Mouse (Mus musculus) liver (tissue): ENCODE measurements around the gene Rapgef1.

ENCODE experiments used
- DNase-seq: peaks from one replicate; pipeline ENCODE4 v3.0.0-alpha.2; 2020; ENCODE audit warnings: mixed read lengths

Gene Rapgef1

GRCm38 (mm10) chr2:29674087-29674486 lies 54.6 kb downstream of the Rapgef1 start:
- DNase-seq, result no peak

GRCm38 (mm10) chr2:29674545-29674944 lies 55.0 kb downstream of the Rapgef1 start:
- DNase-seq, result no peak

GRCm38 (mm10) chr2:29675846-29676245 lies 56.3 kb downstream of the Rapgef1 start:
- DNase-seq, result no peak

- DNase-seq, result no peak
Observed at GRCm38 (mm10) chr2:29676513-29676912, 57.0 kb downstream of the Rapgef1 start.

- peak; percentile 25 for DNase-seq
Observed at GRCm38 (mm10) chr2:29677842-29678241, 58.3 kb downstream of the Rapgef1 start.

GRCm38 (mm10) chr2:29678524-29678923 lies 59.0 kb downstream of the Rapgef1 start:
- no peak for DNase-seq

- DNase-seq, result no peak
Observed at GRCm38 (mm10) chr2:29679710-29680584, 60.4 kb downstream of the Rapgef1 start.

GRCm38 (mm10) chr2:29683261-29683999 lies 63.9 kb downstream of the Rapgef1 start:
- DNase-seq, result peak; percentile 69

- peak; percentile 50 for DNase-seq
Observed at GRCm38 (mm10) chr2:29684498-29684897, 65.0 kb downstream of the Rapgef1 start.

GRCm38 (mm10) chr2:29689014-29689413 lies 69.5 kb downstream of the Rapgef1 start:
- no peak for DNase-seq

GRCm38 (mm10) chr2:29689495-29689894 lies 70.0 kb downstream of the Rapgef1 start:
- DNase-seq, result no peak

- no peak for DNase-seq
Observed at GRCm38 (mm10) chr2:29691068-29691467, 71.5 kb downstream of the Rapgef1 start.

- no peak for DNase-seq
Observed at GRCm38 (mm10) chr2:29691507-29691906, 72.0 kb downstream of the Rapgef1 start.

- DNase-seq, result no peak
Observed at GRCm38 (mm10) chr2:29692192-29692591, 72.7 kb downstream of the Rapgef1 start.

- no peak for DNase-seq
Observed at GRCm38 (mm10) chr2:29696207-29696800, 76.8 kb downstream of the Rapgef1 start.

GRCm38 (mm10) chr2:29698421-29699290 lies 79.1 kb downstream of the Rapgef1 start:
- no peak for DNase-seq

GRCm38 (mm10) chr2:29700898-29701297 lies 81.4 kb downstream of the Rapgef1 start:
- no peak for DNase-seq

- DNase-seq, result no peak
Observed at GRCm38 (mm10) chr2:29701393-29701792, 81.9 kb downstream of the Rapgef1 start.

GRCm38 (mm10) chr2:29702189-29702588 lies 82.7 kb downstream of the Rapgef1 start:
- DNase-seq, result no peak

- DNase-seq, result no peak
Observed at GRCm38 (mm10) chr2:29703104-29704081, 83.9 kb downstream of the Rapgef1 start.

- no peak for DNase-seq
Observed at GRCm38 (mm10) chr2:29705493-29705892, 86.0 kb downstream of the Rapgef1 start.
